8 mouse cellular contexts compared by ENCODE assay signal in genomic region chr1:134092852-134093770, GRCm38 (mm10). TPM values are rescaled to one million over a fixed set of nuclear protein-coding genes. Genes with fewer than 3 reads are reported as not detected.
DNase-seq lines count a peak whose midpoint lies in the region; ATAC-seq and TF ChIP-seq lines count a peak whose summit lies in the region.

No protein-coding gene starts in this region.

- H3K9me3 ChIP-seq in heart, embryonic 11.5 days (replicated peaks; ENCODE audit: control insufficient read depth, low read length), result no peaks in the 10 kb centered on the region
- no peaks in the 10 kb centered on the region for H3K9me3 ChIP-seq in kidney, embryonic 16.5 days (ENCODE audit: low read length)

- H3K79me2 ChIP-seq in liver, adult 2 months (ENCODE audit: control insufficient read depth, insufficient read depth, low read length), result no peaks in the 10 kb centered on the region

- H3K4me1 ChIP-seq in bone marrow macrophage, adult 2 months (ENCODE audit: control insufficient read depth, insufficient read depth, low read length), result peaks cover 41% of the 10 kb centered on the region
- peaks cover 34% of the 10 kb centered on the region for H3K4me1 ChIP-seq in embryonic fibroblast, embryonic 13.5 days (ENCODE audit: control insufficient read depth, insufficient read depth, low read length)
- peaks cover 40% of the 10 kb centered on the region for H3K4me1 ChIP-seq in heart, embryonic 11.5 days (ENCODE audit: control insufficient read depth, insufficient read depth, low read length)
- peaks cover 42% of the 10 kb centered on the region for H3K4me1 ChIP-seq in kidney, embryonic 16.5 days (ENCODE audit: insufficient read depth, low read length)
- H3K4me1 ChIP-seq in liver, adult 2 months (ENCODE audit: control insufficient read depth, insufficient read depth, low read length), result peaks cover 6% of the 10 kb centered on the region

- 2% methylated on average over 43 of the region's 43 CpGs for WGBS in heart, embryonic 11.5 days (ENCODE audit: insufficient replicate concordance)
- WGBS in kidney, embryonic 16.5 days, result 2% methylated on average over 43 of the region's 43 CpGs
- 2% methylated on average over 43 of the region's 43 CpGs for WGBS in liver, adult 2 months

- H3K36me3 ChIP-seq in heart, embryonic 11.5 days (ENCODE audit: control insufficient read depth, insufficient read depth, low read length), result no peaks in the 10 kb centered on the region
- no peaks in the 10 kb centered on the region for H3K36me3 ChIP-seq in kidney, embryonic 16.5 days (ENCODE audit: insufficient read depth, low read length)
- no peaks in the 10 kb centered on the region for H3K36me3 ChIP-seq in liver, adult 2 months (ENCODE audit: control insufficient read depth, insufficient read depth, low read length)

- H3K9ac ChIP-seq in heart, embryonic 11.5 days (ENCODE audit: low read depth, low read length), result peak overlapping the region; percentile 73
- peak overlapping the region; percentile 76 for H3K9ac ChIP-seq in kidney, embryonic 16.5 days (replicated peaks; ENCODE audit: low read length)
- peak overlapping the region; percentile 87 for H3K9ac ChIP-seq in liver, adult 2 months (ENCODE audit: low read depth, low read length)

- H3K27me3 ChIP-seq in heart, embryonic 11.5 days (ENCODE audit: control insufficient read depth, insufficient read depth, low read length), result no peaks in the 10 kb centered on the region
- H3K27me3 ChIP-seq in kidney, embryonic 16.5 days (ENCODE audit: insufficient read depth, low read length), result no peaks in the 10 kb centered on the region
- H3K27me3 ChIP-seq in liver, adult 2 months (ENCODE audit: control insufficient read depth, insufficient read depth, low read length), result no peaks in the 10 kb centered on the region

- DNase-seq in B cell, adult 2 months, result peak; percentile 96 to 97
- DNase-seq in liver, adult 2 months (ENCODE audit: extremely low read depth, low read depth, low spot score), result peak; percentile 77
- DNase-seq in spleen, postnatal 36 days (ENCODE audit: low spot score in 2 of 2), result peak; percentile 94 to 95

- no peak for TF ChIP-seq CTCF in bone marrow macrophage, adult 2 months (IDR thresholded peaks at IDR 0.05; ENCODE audit: low read depth, low read length)
- no peak for TF ChIP-seq CTCF in embryonic fibroblast, embryonic 13.5 days (IDR thresholded peaks at IDR 0.05; ENCODE audit: borderline replicate concordance, insufficient read depth, low read length)
- no peak for TF ChIP-seq CTCF in liver, adult 2 months (IDR thresholded peaks at IDR 0.05; ENCODE audit: low read depth, low read length)

- H3K4me2 ChIP-seq in heart, embryonic 11.5 days, result peak overlapping the region; percentile 67
- H3K4me2 ChIP-seq in kidney, embryonic 16.5 days (replicated peaks; ENCODE audit: low read depth, low read length), result peak overlapping the region; percentile 90

- peak overlapping the region; percentile 64 for H3K4me3 ChIP-seq in bone marrow macrophage, adult 2 months (ENCODE audit: insufficient read depth, low read length)
- H3K4me3 ChIP-seq in embryonic fibroblast, embryonic 13.5 days (ENCODE audit: insufficient read depth, low read length), result no peak overlapping the region
- H3K4me3 ChIP-seq in heart, embryonic 11.5 days (ENCODE audit: low read depth, low read length), result peak overlapping the region; percentile 36
- peak overlapping the region; percentile 57 for H3K4me3 ChIP-seq in kidney, embryonic 16.5 days (ENCODE audit: low read length)
- H3K4me3 ChIP-seq in liver, adult 2 months (ENCODE audit: insufficient read depth, low read depth, low read length), result peak overlapping the region; percentile 66

- H3K27ac ChIP-seq in bone marrow macrophage, adult 2 months (ENCODE audit: insufficient read depth, low read depth, low read length), result peak overlapping the region; percentile 100
- peak overlapping the region; percentile 55 for H3K27ac ChIP-seq in embryonic fibroblast, embryonic 13.5 days (ENCODE audit: insufficient read depth, low read length)
- peak overlapping the region; percentile 83 for H3K27ac ChIP-seq in heart, embryonic 11.5 days (ENCODE audit: low read depth, low read length)
- H3K27ac ChIP-seq in kidney, embryonic 16.5 days (ENCODE audit: low read length), result peak overlapping the region; percentile 94
- peak overlapping the region; percentile 91 for H3K27ac ChIP-seq in liver, adult 2 months (replicated peaks; ENCODE audit: insufficient read depth, low read depth, low read length)

- ATAC-seq in heart, embryonic 11.5 days (replicated peaks; ENCODE audit: insufficient number of reproducible peaks, low FRiP score, low TSS enrichment), result peak; percentile 95
- ATAC-seq in kidney, embryonic 16.5 days (ENCODE audit: low FRiP score, low TSS enrichment), result peak; percentile 95
- ATAC-seq in monocyte, adult 5-6 weeks (replicated peaks; ENCODE audit: insufficient number of reproducible peaks, low FRiP score, low TSS enrichment, poor library complexity, severe bottlenecking), result peak; percentile 55

- no peak for TF ChIP-seq POLR2A in bone marrow macrophage, adult 2 months (IDR thresholded peaks at IDR 0.05; ENCODE audit: borderline replicate concordance, low read depth, low read length)
- no peak; the same call in none of the 2 replicates for TF ChIP-seq POLR2A in embryonic fibroblast, embryonic 13.5 days (IDR thresholded peaks at IDR 0.05; ENCODE audit: low read depth, low read length)
- TF ChIP-seq POLR2A in liver, adult 2 months (IDR thresholded peaks at IDR 0.05; ENCODE audit: extremely low read depth, insufficient read depth, low read length), result 0 out of 2 replicates have a peak, but pooled peaks have one; percentile 34

RNA-seq across cellular contexts. Expression of gene Btg2, which starts 14.2 kb away (rescaled TPM):
- 52.4 and 54.4 TPM in 2 replicates for polyA plus RNA-seq in bone marrow macrophage, adult 2 months (2012; ENCODE audit: insufficient read depth, insufficient read length, missing spikeins)
- 96.4 and 125 TPM in 2 replicates for polyA plus RNA-seq in embryonic fibroblast, embryonic 13.5 days (2011; ENCODE audit: insufficient read length, low read depth, missing spikeins)
- 31.7 and 35.6 TPM in 2 replicates for polyA plus RNA-seq in heart, embryonic 11.5 days (2014; fragmentation: Nextera tagmentation; extraction: Ambion mirVana)
- polyA plus RNA-seq in kidney, embryonic 16.5 days (2015; fragmentation: Nextera tagmentation; extraction: Ambion mirVana), result 36.2 and 38.2 TPM in 2 replicates
- 7.0 and 10.1 TPM in 2 replicates for total RNA-seq in liver, adult 2 months (2014; rRNA removed)
- polyA plus RNA-seq in liver, adult 2 months (2012; rRNA removed), result 5.6 and 6.9 TPM in 2 replicates
- total RNA-seq in monocyte, adult 5-6 weeks (2017), result 390 to 783 TPM (median 430 TPM) in 3 replicates

RNA-seq across cellular contexts. Expression of gene Chit1, which starts 17.9 kb away (rescaled TPM):
- polyA plus RNA-seq in bone marrow macrophage, adult 2 months (2012; ENCODE audit: insufficient read depth, insufficient read length, missing spikeins), result not detected in 2 replicates
- not detected in 2 replicates for polyA plus RNA-seq in embryonic fibroblast, embryonic 13.5 days (2011; ENCODE audit: insufficient read length, low read depth, missing spikeins)
- 1.7 and 1.9 TPM in 2 replicates for polyA plus RNA-seq in heart, embryonic 11.5 days (2014; fragmentation: Nextera tagmentation; extraction: Ambion mirVana)
- polyA plus RNA-seq in kidney, embryonic 16.5 days (2015; fragmentation: Nextera tagmentation; extraction: Ambion mirVana), result 0.17 and 0.21 TPM in 2 replicates
- not detected in 2 replicates for total RNA-seq in liver, adult 2 months (2014; rRNA removed)
- not detected in 2 replicates for polyA plus RNA-seq in liver, adult 2 months (2012; rRNA removed)
- 0.67 to 1.4 TPM (median 0.85 TPM) in 3 replicates for total RNA-seq in monocyte, adult 5-6 weeks (2017)

RNA-seq across cellular contexts. Expression of gene Fmod, which starts 56.1 kb away (rescaled TPM):
- polyA plus RNA-seq in bone marrow macrophage, adult 2 months (2012; ENCODE audit: insufficient read depth, insufficient read length, missing spikeins), result not detected in 2 replicates
- polyA plus RNA-seq in embryonic fibroblast, embryonic 13.5 days (2011; ENCODE audit: insufficient read length, low read depth, missing spikeins), result 35.4 and 74.2 TPM in 2 replicates
- 10.6 and 13.4 TPM in 2 replicates for polyA plus RNA-seq in heart, embryonic 11.5 days (2014; fragmentation: Nextera tagmentation; extraction: Ambion mirVana)
- 12.5 and 17.1 TPM in 2 replicates for polyA plus RNA-seq in kidney, embryonic 16.5 days (2015; fragmentation: Nextera tagmentation; extraction: Ambion mirVana)
- 0.46 and 0.54 TPM in 2 replicates for total RNA-seq in liver, adult 2 months (2014; rRNA removed)
- 0.99 and 1.6 TPM in 2 replicates for polyA plus RNA-seq in liver, adult 2 months (2012; rRNA removed)
- total RNA-seq in monocyte, adult 5-6 weeks (2017), result not detected in 3 replicates
